Mouse (Mus musculus): ENCODE data around the gene Btn2a2. TPM values are rescaled to one million over a fixed set of nuclear protein-coding genes. Genes with fewer than 3 reads are reported as not detected.
"Not testable (repeated sequence)": the region's sequence is repeated elsewhere in the genome, so short reads cannot be mapped to it uniquely, and the experiment has no call there.

The Btn2a2 gene
- total RNA-seq (2021), result not detected

DNA sequence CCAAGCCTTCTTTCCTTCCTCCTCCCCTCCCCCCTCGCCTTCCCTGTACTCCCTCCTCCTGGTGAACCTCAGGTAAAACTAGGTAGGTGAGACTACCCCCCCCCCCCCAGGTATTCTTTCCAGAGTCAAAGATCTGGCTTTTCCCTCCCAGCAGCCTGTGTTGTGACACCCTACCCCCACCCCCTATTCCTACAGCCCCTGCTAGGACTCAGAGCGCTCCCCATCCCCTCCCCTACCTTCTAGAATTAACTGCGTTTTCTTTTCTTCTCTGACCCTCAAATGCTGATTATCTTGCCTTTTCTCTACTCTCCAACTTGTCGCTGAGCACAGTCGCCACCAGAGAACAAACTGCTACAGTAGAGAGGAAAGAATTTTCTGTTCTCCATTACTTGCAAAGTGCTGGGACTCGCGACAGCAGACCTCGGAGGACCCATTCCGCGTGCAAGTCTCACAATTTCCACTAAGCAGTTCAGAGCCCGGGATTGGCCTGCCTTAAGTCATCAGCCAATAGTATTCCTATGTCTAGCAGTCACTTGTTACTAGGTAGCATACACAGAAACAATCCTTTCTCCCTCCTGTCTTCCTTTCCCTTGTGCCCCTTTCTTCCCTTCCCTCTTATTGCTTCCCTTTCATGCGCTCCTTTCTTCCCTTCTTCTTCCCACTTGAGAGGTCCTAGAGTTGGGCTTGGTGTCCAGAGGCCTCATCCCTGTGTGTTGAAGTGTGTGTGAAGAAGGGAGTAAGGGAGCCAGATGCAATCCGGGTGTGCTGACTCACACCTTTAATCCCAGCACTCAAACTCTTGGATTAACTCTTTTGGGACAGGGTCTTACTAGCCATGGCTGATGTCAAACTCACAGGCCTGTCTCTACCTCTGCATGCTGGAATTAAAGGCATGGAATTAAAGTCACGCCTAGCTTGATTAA lies at the start of gene Btn2a2:
Gene Btn2a2, minus strand, starts transcription at position 458 of the 923 bp plus-strand sequence.
- intact Hi-C loops (cut with DNase I), result no loop called here

DNA sequence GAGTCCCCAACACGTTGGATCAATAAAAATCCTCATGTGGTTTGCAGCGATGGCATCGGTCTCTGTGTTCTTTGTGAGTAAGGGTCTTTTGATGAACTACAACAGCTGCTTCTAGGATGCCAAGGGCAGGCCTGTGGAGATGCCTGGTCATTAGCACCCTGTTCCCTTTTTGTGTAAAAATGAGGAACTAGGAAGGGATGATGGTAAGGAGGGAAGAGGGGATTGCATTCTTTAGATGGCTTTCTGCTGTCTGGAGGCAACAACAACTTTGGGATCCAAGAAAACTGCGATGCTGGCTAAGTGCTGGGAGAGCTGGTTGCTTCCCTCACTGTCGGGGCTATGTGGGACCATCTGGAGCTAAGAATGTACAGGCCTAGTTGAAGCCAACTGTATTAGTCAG lies 49.6 kb upstream of the Btn2a2 start:
- no peak for DNase-seq (ENCODE audit: low spot score)
- intact Hi-C loops (cut with DNase I), result no loop called here

More for the DNA sequence above, at the start of gene Btn2a2:
- DNase-seq (ENCODE audit: low spot score), result peak; percentile 29

DNA sequence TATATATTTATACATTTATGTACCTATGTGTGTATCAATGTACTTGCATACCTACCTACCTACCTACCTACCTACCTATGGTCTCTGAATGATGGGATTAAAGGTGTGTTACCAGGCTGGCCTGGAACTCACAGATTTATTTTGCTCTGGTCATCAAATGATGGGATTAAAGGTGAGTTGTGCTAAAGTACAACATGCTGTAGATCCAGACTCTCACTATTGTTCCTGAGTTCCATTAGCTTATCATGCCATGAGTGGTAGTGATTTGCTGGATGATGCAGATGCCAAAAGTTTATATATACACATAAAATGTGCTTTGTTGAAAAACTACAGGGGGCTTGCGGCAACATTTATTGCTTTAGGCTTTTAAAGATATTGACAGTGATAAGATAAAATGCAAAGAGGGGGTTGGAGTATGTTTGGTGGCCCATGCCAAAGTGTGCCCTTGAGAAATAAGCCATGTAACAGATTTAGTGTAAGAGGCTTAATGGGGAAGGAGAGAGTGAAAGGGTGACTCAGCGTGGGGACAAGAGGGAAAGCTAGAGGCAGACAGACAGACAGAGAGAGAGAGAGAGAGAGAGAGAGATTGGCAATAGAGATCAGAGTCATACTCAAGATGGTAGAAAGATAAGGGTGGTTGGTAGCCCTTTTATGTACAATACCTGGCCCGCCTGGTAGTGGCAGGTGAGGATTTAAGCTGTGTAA lies 48.5 kb upstream of the Btn2a2 start:
- intact Hi-C loops (cut with DNase I), result no loop called here

DNA sequence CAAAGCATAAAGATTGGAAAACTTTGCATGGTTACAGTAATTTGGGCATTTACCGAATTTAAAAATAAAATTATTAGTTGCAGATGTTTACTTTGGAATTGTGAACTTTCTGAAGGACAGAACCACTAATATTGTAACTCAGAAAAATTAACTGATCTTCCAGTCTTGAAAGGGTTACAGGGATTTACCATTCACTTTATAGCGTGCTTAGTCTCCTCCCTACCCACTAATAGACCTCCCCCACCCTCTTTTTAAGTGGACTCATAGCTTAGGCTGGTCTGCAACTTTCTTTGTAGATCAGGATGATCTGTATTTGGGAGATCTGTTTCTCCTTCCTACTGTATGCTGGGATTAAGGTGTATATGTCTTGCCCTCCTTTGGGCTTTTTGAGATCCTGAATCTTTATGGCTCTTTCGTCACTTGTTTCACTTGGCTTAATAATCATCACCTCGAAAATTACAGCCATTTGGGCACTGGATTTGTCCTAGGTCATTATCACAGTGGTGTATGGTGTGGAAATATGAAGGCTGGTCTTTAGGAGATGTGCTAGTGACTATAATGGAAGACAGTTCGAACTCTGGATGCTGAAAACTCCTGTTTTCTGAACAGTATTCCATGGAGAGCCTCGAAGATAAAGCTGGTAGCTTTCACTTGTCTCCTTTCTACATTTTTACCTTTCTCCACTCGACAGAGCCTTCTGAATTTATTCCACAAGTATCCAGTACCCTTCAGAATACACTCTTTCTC lies 47.6 kb upstream of the Btn2a2 start:
- no peak for DNase-seq (ENCODE audit: low spot score)
- intact Hi-C loops (cut with DNase I), result no loop called here

More for the DNA sequence above, 48.5 kb upstream of the Btn2a2 start:
- no peak for DNase-seq (ENCODE audit: low spot score)

DNA sequence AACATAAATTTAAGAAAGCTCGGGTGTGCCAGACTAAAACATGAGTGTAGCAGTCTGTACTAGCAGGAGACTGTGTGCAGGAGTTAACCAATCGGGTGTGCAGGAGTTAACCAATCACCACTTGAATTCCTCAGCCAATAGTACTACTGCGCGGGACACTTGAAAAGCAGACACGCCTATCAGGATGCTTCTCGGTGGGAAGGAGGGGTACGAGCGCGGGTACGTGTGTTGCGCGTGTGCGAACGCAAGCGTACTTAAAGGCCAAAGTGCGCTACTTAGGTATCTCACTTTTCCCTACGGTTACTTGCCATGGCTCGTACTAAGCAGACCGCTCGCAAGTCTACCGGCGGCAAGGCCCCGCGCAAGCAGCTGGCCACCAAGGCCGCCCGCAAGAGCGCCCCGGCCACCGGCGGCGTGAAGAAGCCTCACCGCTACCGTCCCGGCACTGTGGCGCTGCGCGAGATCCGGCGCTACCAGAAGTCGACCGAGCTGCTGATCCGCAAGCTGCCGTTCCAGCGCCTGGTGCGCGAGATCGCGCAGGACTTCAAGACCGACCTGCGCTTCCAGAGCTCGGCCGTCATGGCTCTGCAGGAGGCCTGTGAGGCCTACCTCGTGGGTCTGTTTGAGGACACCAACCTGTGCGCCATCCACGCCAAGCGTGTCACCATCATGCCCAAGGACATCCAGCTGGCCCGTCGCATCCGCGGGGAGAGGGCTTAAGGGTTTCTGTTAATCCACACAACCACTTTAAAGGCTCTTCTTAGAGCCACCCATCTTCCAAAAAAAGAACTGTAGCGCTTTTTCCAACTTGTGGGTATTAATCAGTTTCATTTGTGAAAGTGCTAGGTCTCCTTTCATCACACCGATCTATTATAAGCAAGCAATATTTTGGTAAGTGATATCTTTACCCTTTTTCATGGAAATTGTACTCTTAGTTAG lies 46.7 kb upstream of the Btn2a2 start, which contains the start of gene Hist1h3g:
Gene Hist1h3g, plus strand, starts transcription at position 286 of the 939 bp plus-strand sequence.
- intact Hi-C loops (cut with DNase I), result not testable (repeated sequence)
- DNase-seq (ENCODE audit: low spot score), result peak; percentile 71

DNA sequence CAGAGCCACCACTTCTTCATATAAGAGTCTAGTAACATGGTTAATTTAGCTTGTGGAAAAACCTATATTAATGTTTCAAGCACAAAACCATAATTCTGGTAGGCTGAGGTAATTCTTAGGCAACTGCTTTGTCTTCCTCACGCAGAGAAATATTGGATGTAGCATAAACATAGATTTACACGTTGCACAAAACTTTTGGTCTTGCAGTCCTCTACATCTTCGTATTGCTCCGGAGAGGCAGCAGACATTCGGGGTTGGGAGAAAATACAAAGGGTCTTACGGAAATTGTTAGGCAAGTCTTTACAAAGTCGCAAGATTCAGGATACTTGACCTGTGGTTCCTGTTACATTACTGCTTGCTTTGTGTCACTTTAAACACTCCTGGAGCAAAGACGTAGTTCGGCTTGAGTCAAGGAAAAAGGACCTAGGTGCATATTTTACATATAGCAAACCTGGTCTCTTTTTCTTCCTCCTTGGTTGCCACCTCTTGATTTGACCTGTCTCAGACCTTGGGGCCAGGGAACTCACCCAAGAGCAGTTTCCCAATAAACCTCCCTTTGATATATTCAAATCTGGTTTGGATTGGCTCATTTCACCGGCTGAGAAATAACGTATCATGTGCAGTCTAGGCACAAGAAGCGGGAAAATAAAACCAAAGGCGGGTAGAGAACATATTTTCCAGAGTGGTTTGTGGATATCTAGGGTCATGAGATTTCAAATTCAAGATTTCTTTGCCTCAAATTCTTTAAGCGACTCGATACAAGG lies 45.9 kb upstream of the Btn2a2 start:
- intact Hi-C loops (cut with DNase I), result loop anchor here (5.0 kb wide), 3 partner anchors 48 to 1822 kb away; partner anchors contain the start of gene Hist1h4d

DNA sequence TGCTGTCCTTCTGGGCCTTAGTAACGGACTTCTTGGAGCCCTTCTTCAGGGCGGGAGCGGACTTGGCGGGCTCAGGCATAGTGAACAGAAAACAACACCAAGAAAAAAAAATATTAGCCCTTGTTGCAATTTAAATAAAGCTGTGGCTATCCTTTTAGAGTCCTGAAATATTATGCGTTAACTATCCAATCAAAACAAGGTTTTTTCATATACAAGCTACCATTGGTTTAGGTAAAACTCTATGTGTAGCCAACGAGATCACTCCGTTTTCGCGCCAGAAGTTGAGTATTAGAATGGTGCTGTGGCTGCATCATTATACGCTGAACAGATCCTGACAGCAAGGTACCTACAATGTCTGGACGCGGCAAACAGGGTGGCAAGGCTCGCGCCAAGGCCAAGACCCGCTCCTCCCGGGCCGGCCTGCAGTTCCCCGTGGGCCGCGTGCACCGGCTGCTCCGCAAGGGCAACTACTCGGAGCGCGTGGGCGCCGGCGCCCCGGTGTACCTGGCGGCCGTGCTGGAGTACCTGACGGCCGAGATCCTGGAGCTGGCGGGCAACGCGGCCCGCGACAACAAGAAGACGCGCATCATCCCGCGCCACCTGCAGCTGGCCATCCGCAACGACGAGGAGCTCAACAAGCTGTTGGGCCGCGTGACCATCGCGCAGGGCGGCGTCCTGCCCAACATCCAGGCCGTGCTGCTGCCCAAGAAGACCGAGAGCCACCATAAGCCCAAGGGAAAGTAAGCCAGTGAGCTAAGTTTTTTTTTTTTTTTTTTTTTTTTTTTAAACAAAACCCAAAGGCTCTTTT lies 45.1 kb upstream of the Btn2a2 start, which contains the start of gene Hist1h2af:
Gene Hist1h2af, plus strand, starts transcription at position 347 of the 808 bp plus-strand sequence.
- DNase-seq (ENCODE audit: low spot score), result not testable (repeated sequence)
- intact Hi-C loops (cut with DNase I), result loop anchor here (5.0 kb wide), 3 partner anchors 49 to 1821 kb away; partner anchors contain the start of gene Hist1h4d

More for the DNA sequence above, 45.9 kb upstream of the Btn2a2 start:
- DNase-seq (ENCODE audit: low spot score), result no peak

DNA sequence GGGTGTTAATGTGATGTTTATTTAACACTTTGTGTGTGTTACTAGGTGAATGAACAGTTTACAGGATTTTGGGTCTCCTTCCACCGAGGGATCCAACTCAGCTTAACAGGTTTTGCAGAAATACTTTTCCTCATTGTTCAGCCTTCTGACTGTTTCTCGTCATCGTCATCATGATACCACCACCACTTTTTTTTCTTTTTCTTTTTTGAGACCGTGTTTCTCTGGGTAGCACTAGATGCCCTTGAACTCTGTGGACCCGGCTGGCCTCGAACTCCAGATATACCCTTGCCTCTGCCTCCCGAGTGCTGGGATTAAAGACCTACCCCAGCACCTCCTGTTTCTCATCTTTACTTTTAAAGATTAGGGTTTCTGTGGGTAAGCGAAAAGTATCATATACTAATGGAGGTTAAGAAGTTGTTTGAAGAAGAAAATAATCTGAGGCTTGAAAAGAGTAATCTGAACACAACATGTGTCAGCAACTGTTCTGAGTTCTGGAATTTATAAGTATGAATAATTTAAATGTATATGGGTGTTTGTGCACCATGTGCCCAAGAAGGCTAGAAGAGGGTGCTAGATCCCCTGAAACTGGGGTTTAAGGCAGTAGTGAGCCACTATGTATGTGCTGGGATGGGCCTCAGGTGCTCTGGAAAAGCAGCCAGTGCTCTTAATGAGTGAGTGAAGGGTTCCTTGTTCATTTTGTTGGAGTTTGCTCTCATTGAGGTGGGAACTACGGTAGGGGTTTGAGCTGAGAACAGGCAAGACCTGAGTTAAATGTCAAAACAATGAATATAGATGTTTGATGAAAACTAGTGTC lies 43.8 kb upstream of the Btn2a2 start:
- no peak for DNase-seq (ENCODE audit: low spot score)
- intact Hi-C loops (cut with DNase I), result loop anchor here (5.0 kb wide), 3 partner anchors 50 to 1820 kb away; partner anchors contain the start of gene Hist1h4d

DNA sequence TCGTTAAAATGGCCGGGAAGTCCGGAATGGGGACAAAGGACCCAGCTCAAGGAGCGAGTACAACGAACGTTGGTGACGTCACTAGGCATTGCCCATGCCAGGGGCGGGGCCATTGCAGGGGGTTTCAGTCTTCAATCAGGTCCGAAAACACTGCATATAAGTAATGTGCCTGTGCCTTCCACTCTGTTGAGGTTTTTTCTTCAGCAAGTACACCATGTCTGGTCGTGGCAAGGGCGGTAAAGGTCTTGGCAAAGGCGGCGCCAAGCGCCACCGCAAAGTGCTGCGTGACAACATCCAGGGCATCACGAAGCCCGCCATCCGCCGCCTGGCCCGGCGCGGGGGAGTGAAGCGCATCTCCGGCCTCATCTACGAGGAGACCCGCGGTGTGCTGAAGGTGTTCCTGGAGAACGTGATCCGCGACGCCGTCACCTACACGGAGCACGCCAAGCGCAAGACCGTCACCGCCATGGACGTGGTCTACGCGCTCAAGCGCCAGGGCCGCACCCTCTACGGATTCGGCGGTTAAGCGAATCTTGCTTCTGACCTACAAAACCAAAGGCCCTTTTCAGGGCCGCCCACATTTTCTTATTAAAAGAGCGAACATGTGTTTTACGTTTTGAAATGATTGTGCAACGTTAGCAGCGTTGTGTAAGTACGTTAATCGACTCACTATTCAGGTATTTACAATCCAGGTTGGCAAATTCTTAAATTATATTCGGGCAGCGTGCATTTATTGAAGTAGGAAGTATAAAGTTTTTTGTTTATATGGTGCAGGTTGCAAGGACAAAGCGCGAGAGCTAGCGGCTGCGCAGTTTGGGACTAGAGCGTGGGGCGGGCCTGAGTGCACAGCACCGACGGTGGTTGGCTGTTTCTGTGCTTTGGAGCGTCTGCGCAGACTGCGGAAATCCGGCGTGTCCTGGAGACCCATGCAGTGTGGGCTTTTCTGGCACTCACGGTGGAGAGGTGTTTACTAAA lies 42.5 kb upstream of the Btn2a2 start, which contains the start of gene Hist1h4h:
Gene Hist1h4h, plus strand, starts transcription at position 150 of the 975 bp plus-strand sequence.
- DNase-seq (ENCODE audit: low spot score), result peak; percentile 92
- intact Hi-C loops (cut with DNase I), result loop anchor here (2.0 to 5.0 kb wide), 4 partner anchors 51 to 1819 kb away; partner anchors contain the start of genes Hist1h2be and Hist1h4d

DNA sequence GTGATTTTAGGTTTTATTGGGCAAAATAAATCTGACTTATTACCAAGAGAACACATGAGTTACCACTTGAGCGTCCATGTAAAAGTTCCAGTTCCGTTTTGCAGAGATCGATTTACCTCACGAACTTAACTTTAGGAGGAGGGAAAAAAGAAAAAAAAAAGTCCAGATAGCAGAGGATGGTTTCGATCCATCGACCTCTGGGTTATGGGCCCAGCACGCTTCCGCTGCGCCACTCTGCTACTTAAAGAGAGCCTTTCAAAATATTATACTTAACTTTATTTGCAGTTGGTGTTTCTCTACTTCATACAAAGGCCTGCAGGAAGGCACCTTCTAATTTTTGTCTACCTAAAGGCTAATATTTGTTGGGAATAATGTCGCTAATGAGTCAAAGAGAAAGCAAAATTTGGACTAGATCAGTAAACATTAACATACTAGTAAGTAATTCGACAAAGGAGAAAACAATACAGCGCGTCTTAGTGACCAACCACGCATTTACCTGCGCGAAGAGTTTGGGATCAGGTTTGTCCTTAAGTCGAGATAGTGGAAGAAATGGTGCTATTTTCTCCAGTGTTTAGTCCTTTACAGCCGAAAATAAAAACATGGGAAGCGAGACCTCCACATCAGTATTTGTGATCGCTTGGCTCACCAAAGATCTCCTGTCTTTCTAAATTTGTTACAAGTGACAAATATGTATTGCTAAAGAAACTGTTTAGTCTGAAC lies 41.7 kb upstream of the Btn2a2 start:
- intact Hi-C loops (cut with DNase I), result loop anchor here (2.0 to 5.0 kb wide), 4 partner anchors 52 to 1818 kb away; partner anchors contain the start of genes Hist1h2be and Hist1h4d
- peak; percentile 40 for DNase-seq (ENCODE audit: low spot score)

DNA sequence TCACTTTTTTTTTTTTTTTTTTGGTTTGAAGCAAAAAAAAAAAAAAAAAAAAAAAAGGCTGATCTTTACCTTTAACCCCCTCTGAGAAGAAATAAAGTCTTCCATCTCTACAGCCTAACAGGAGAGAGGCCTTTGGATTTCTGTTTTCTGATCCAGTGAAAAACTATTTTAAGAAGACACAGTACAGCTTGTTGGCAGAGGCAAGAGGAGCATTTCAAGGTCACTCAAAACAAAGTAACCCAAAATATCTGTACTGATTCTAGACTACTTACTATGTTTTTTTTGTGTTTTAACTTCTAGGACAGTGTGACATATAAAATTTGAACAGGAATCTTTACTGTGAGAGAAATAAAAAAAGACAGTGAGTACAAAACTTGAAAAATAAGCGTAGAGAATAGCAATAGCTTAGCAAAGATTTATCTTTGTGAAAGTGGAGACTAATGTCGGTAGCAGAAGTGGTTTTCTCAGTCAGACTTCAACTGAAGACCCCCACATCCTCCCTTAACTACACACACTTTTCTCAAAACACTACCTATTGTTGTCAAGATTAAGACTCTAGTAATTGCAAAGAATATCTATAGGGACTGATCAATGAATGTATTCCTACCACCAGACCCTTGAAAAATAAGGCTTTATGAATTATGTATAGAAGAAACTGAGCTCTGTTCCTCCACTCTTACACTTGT lies 41.0 kb upstream of the Btn2a2 start:
- no peak for DNase-seq (ENCODE audit: low spot score)
- intact Hi-C loops (cut with DNase I), result loop anchor here (2.0 to 5.0 kb wide), 6 partner anchors 53 to 1817 kb away; partner anchors contain the start of genes Hist1h2be and Hist1h4d

DNA sequence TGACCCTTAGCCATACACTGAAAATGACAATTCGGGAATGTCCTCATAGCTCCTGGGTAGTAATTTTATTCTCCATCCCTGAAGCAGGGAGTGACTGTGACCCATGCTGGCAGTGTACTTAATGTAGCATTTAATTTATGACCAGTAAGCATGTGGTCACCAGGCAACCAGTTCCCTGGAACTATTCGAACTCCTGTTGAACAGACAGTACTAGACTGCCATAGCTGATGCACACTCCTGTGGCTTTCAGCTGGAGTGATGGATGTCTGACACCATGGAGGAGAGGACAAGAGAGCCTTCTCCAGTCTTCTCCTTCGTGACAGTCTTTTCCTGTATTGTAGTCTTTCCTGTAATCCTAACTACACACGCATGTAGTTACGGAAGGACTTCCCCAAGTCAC lies 40.3 kb upstream of the Btn2a2 start:
- intact Hi-C loops (cut with DNase I), result loop anchor here (5.0 kb wide), 2 partner anchors 68 to 1502 kb away; no protein-coding TSS in a partner anchor
- no peak for DNase-seq (ENCODE audit: low spot score)

DNA sequence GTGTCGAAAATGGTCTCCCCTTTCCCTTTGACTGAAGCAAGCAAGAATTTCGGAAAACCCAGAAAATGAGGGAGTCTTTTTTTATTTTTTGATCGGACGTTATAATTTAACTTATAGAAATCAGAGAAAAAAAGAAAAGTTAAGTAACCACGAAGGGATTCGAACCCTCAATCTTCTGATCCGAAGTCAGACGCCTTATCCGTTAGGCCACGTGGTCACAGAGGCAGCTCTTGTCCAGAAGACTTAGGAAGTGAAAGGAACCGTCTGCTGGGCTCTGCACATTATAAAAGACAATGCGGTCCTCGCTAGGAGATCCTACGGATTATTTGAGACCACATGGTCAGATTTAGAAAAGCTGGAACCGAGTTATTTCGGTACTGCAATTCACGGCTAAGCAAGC lies 37.7 kb upstream of the Btn2a2 start:
- peak; percentile 74 for DNase-seq (ENCODE audit: low spot score)
- intact Hi-C loops (cut with DNase I), result loop anchor here (1.0 to 5.0 kb wide), 3 partner anchors 71 to 1499 kb away; no protein-coding TSS in a partner anchor
